Mouse (Mus musculus): ENCODE measurements around the gene Irf2bpl. TPM values are rescaled to one million over a fixed set of nuclear protein-coding genes. Genes with fewer than 3 reads are reported as not detected.

The Irf2bpl gene
- total RNA-seq, 4 experiments from 2014 or later, result 69.8 to 92.2 (median 82.8) TPM

GRCm38 (mm10) chr12:86885336-86885735 lies 738 bp upstream of the Irf2bpl start:
- no peak for DNase-seq

- DNase-seq, result peak; percentile 57
Measured at GRCm38 (mm10) chr12:86883280-86884196, 1.1 kb downstream of the Irf2bpl start.

DNA sequence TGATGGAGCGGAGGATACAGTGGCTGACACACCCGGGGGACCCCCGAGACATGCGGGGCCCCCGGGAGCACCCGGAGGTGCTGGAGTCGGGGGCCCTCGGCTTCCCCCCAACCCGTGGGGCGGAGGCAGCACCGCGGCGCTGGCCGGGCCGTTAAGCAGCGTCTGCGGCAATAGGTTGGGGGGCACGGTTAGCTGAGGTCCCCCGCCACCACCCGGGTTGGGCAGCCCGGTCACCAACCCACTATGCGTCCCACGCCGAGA lies 1.6 kb downstream of the Irf2bpl start:
- DNase-seq, result no peak

DNA sequence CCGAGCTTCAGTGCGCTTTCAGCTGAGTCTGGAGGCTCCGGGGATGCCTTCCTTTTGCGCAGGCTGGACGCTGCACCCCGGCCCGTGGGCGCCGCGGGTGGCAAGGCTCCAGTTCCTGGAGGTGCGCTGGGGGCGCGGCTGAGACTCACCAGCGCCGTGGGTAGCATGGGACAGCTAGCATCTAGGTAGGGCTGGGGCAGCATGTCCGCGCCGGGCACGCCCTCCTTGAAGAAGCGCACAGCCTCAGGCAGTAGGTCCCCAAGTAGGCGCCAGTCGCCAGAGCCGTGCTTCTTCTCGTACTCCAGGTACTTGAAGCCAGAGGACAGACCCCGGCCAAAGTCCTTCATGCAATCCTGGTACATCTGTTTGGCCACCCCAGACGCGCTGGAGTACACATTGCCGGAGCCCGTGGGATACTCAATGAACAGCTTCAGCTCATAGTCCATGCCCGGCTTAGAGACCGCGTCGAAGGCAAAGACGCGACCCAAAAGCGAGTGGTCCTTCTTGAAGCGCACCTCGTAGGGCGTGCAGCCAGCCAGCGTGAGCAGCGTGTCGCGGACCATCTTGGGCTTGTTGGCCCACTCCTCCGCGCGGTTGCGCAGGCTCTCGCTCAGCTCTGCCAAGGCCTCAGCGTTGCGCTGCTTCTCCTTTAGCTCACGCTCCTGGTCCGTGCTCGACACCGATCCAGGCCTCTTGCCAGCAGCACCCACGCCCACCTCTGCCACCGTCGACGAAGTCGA lies 2.1 kb downstream of the Irf2bpl start:
- DNase-seq, result peak; percentile 71

- DNase-seq, result no peak
Measured at GRCm38 (mm10) chr12:86881809-86882278, 2.8 kb downstream of the Irf2bpl start.

DNA sequence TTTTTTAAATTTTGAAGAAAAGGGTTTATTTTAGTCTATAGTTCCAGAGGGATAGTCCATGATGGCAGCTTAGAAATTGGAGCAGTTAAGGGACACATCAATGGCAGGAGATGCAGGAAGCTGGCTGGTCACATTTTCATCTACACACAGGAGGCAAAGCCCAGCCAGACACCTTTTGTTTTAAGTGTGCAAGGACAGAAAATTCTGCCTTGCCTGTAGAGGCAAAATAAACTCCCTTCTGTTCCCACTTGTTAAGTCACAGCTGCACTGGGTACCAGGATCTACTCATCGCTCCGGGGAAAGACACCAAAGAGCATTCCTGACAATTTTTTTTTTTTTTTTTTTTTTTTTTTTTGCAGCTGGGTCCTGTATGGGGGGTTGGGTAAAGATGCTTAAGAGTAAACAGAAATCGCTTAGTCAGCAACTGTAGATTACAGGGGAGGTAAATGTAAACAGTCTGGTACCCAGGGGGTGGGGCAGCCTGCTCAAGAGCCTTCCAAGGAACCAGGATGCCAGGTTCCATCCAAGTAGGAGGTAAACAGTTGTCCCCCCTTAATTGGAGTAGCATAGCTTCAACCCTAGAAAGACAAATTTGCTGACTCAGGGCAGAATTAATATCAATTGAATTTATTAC lies 4.4 kb downstream of the Irf2bpl start:
- DNase-seq, result no peak

GRCm38 (mm10) chr12:86879446-86880085 lies 5.0 kb downstream of the Irf2bpl start:
- no peak for DNase-seq

- no peak for DNase-seq
Measured at GRCm38 (mm10) chr12:86878426-86879353, 5.9 kb downstream of the Irf2bpl start.

DNA sequence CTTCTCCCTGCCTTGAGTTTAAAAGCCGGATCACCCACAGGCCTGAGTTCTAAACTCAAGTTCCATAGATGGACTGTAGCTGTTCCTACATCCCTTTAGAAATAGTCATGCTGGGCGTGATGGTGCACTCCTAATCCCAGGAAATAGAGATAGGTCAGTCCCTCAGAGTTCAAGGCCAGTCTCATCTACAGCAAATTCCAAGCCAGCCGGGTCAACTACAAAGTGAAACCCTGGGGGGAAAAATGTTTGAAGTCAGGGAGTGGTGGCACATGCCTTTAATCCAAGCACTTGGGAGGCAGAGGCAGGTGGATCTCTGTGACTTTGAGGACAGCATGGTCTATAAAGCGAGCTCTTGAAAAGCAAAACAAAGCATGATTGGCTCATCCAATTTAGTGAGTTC lies 7.6 kb downstream of the Irf2bpl start:
- no peak for DNase-seq

- DNase-seq, result no peak
Measured at GRCm38 (mm10) chr12:86876116-86876515, 8.5 kb downstream of the Irf2bpl start.

GRCm38 (mm10) chr12:86872335-86873040 lies 12.1 kb downstream of the Irf2bpl start:
- no peak for DNase-seq

DNA sequence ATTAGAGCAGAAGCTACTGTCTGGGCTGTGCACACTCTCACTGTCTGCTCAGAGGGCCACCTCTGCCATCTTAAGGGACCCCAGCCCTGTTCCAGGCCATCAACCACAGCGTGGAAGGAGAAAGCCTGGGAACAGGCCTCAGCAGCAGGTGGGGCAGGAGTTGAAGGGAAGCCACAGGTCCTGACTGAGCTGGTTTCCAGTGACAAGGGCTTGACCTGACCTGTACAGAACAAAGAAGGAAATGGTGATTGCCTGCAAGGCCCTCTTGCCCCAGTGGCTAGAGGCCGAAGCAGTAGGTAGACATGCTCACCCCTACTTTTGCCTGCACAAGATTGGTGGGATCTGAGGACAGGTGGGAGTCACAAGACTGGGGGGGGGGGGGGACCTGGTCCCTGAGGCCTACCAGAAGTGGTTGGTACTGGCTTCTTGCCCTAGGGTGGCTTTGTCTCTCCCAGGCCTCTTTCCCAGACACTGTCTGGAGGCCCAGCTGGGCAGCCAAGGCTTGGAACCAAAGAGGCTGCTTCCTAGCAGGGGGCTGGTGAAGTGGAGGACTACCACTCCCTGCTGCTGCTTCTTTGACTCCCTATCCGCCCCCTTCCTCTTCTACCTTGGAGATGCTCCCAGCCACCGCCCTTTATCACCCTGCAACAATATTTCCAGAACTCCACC lies 12.8 kb downstream of the Irf2bpl start:
- DNase-seq, result no peak

DNA sequence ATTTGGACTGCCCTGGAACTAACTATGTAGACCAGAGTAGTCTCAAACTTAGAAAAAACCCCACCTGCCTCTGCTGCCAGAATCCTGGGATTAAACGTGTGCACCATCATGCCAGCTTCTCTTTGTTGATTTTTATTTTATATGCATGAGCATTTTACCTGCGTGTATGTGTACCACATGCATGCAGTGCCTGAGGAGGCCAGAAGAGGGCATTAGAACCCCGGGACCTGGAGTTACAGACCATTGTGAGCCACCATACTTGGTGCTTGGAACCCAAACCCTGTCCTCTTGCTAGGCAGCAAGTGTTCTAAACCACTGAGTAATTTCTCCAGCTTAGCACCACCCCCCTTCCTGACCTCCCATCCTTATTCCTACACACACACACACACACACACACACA lies 13.6 kb downstream of the Irf2bpl start:
- no peak for DNase-seq

DNA sequence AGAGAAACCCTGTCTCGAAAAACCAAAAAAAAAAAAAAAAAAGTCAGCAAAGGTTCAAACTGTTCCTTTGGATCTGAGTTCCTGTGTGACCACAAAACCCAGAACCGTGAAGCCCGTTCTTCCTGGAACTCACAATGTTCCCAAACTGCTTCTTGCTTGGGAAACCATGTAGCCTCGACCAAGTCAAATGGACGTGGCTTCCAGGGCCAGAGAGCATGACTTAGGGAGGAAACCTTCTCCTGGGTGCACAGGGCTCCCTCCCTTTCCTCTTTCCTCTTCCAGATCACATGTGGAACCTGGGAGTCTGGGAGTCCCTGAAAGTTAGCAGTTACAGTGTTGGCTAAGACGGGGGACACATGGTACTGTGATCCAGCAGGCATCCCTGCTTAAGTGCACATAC lies 14.8 kb downstream of the Irf2bpl start:
- DNase-seq, result no peak

- DNase-seq, result peak; percentile 64
Measured at GRCm38 (mm10) chr12:86867271-86868223, 17.1 kb downstream of the Irf2bpl start.

GRCm38 (mm10) chr12:86864316-86865020 lies 20.1 kb downstream of the Irf2bpl start:
- DNase-seq, result no peak

GRCm38 (mm10) chr12:86859924-86860790 lies 24.4 kb downstream of the Irf2bpl start:
- DNase-seq, result no peak

All from adrenal gland, adult 8-10 months (tissue).